Mouse (Mus musculus): Measurements from ENCODE around the gene Rasip1. TPM values are rescaled to one million over a fixed set of nuclear protein-coding genes. Genes with fewer than 3 reads are reported as not detected.
"Not testable (repeated sequence)": the region's sequence is repeated elsewhere in the genome, so short reads cannot be mapped to it uniquely, and the experiment has no call there.

Rasip1 gene
- polyA plus RNA-seq, 1 experiment from 2014 or later: 11.6 TPM

DNA sequence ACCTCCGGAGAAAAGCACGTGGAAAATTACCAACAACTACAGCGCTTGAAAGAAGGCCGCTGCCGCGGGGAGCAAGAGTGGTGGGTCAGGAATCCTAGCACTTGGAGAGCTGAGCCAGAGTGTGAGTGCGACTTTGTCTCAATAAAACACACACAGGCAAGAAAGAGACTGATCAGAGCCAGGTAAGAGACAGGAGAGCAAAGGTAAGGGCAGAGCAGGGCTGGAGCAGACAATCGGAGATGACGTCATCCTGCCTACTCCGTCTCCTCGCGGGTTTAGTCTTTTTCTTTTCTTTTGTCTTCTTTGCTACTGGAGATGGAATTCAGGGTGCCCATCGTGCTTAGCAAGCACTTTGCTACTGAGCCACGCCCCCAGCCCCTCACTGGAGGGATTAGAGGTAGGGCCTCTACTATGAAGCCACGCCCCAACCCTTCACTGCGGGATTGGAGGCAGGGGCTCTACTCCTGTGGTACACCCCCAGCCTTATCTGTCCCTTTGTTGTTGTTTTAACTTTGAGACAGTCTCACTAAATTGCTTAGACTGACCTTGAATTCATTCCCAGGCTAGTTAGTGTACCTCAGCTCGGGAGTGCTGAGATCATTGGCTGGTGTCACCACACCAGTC, 27.2 kb downstream of the Rasip1 start:
- Histone ChIP-seq H3K36me3 (no peaks in the 10 kb centered on the region), H3K4me3 (replicated peaks) (0 out of 2 replicates have a peak overlapping the region, but pooled peaks have one; percentile 11), H3K27me3 (replicated peaks) (no peaks in the 10 kb centered on the region), H3K9ac (no peak overlapping the region), H3K27ac (no peak overlapping the region), H3K4me2 (peak overlapping the region; percentile 47), H3K4me1 (no peaks in the 10 kb centered on the region), H3K9me3 (no peaks in the 10 kb centered on the region)
- 34% methylated on average over 17 of the region's 17 CpGs for WGBS
- peak; percentile 63 for ATAC-seq (ENCODE audit: insufficient read depth, low FRiP score, low read depth)

DNA sequence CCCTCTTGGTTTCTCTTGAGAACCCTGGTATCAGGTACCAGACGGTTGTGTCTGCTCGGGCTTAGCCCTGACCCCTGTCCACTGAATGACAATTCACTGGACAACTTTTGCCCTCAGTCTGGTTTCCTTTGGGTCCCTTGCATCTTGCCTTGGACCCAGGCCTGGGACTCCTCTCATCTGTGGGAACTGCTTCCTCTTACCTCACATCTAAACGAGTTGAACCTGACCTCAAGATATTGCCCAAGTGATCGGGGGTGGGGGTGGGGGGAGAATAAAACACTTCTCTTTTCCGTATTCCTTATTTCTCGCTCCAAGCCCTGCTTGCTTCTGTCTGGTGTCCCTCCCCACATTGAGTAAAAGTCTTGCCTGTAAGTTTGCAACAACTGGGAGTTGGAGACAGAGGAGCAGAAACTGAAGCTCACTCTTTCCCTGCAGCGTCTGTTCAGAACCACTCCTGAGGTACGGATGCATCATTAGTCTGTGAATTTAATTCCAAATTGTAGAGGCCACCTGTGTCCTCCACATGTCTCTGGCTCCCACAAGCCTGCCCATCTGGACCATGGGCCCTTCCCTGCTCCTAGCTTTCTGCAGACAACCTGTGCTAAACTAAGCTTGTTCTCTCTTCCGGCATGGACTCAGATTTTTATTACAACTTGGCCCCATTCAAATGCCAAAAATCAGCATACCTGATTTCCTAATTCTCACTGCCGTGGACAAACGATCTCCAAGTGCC, 33.6 kb downstream of the Rasip1 start:
- ATAC-seq (ENCODE audit: insufficient read depth, low FRiP score, low read depth): no peak
- H3K4me1 ChIP-seq: peaks cover 10% of the 10 kb centered on the region; the same call in 1 of the 2 replicates
- H3K9ac ChIP-seq: no peak overlapping the region
- H3K36me3 ChIP-seq: no peaks in the 10 kb centered on the region
- H3K4me3 ChIP-seq (replicated peaks): no peak overlapping the region
- 75% methylated on average over 11 of the region's 11 CpGs for WGBS
- no peak overlapping the region for H3K27ac ChIP-seq
- no peak overlapping the region for H3K4me2 ChIP-seq
- H3K9me3 ChIP-seq: no peaks in the 10 kb centered on the region
- H3K27me3 ChIP-seq (replicated peaks): no peaks in the 10 kb centered on the region

DNA sequence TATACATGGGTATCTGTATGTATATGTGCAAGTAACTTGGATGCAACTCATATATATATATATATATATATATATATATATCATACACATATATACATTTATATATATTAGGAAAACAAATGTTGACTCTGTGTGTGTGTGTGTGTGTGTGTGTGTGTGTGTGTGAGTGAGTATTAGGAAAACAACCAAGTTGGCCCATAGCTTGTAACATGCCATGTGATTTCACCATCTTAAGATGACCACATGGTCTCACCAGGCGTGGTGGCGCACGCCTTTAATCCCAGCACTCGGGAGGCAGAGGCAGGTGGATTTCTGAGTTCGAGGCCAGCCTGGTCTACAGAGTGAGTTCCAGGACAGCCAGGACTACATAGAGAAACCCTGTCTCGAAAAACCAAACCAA, 34.4 kb downstream of the Rasip1 start:
- ATAC-seq (ENCODE audit: insufficient read depth, low FRiP score, low read depth): not testable (repeated sequence)
- WGBS: 91% methylated on average over 6 of the region's 6 CpGs

DNA sequence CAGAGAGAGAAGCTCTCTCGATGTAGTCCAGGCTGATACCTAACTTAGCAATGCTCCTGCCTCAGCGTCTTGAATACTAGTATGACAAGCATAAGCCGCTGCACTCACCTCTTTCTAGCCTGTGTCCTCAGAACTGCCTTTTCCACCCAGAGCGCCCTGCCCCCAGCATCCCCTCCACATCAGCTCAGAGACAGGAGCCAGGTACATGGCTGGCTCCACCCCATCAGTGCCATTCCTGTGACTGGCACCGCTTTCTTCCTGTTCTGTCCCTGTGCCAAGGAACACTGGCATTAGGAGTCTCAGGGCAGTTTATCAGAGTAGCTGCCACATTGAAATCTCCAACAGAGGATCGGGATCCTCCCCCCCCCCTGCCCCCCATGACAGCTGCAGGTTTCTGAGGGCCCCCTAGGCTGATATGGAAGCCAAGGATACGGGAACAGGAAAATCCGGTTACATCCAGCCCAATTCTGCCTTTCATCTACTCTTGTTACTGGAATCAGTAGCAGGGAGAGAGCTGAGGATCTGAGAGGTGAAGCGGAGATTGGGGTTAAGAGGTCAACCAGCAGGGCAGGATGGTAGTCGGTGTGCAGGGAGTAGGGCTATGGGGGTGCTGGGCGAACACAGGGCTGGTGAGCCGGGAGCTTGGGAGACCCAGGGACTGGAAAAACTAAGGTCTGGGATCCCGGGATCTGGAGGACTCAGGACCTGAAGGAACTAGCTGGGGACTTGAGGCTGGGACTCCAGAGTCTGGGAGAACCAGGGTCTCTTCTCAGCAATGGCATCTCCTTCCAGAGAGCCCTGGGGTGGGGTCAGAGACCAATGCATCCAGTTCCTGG, 38.2 kb downstream of the Rasip1 start:
- Histone ChIP-seq H3K4me2 (peak overlapping the region; percentile 23; the same call in 1 of the 2 replicates), H3K27ac (peak overlapping the region; percentile 48), H3K27me3 (replicated peaks) (no peaks in the 10 kb centered on the region), H3K36me3 (no peaks in the 10 kb centered on the region), H3K9me3 (no peaks in the 10 kb centered on the region), H3K4me3 (replicated peaks) (peak overlapping the region; percentile 2; the same call in 1 of the 2 replicates), H3K9ac (no peak overlapping the region), H3K4me1 (peaks cover 12% of the 10 kb centered on the region; the same call in 1 of the 2 replicates)
- ATAC-seq (ENCODE audit: insufficient read depth, low FRiP score, low read depth): peak; percentile 36; the same call in 1 of the 2 replicates
- 49% methylated on average over 13 of the region's 13 CpGs for WGBS

More for the DNA sequence above, 34.4 kb downstream of the Rasip1 start:
- H3K36me3 ChIP-seq; H3K4me3 ChIP-seq (replicated peaks); H3K4me1 ChIP-seq; H3K27ac ChIP-seq; H3K9ac ChIP-seq; H3K27me3 ChIP-seq (replicated peaks); H3K9me3 ChIP-seq; H3K4me2 ChIP-seq: not testable (repeated sequence)

- no peak for ATAC-seq (ENCODE audit: insufficient read depth, low FRiP score, low read depth)
- Histone ChIP-seq H3K4me3 (replicated peaks) (peak within 1 kb of the TSS; percentile 2; the same call in 1 of the 2 replicates), H3K27ac (peak within 1 kb of the TSS; percentile 48), H3K4me1 (peaks cover 12% of the 10 kb centered on the region; the same call in 1 of the 2 replicates), H3K9me3 (no peaks in the 10 kb centered on the region), H3K9ac (no peak within 1 kb of the TSS), H3K4me2 (peak within 1 kb of the TSS; percentile 23; the same call in 1 of the 2 replicates), H3K36me3 (no peaks in the 10 kb centered on the region), H3K27me3 (replicated peaks) (no peaks in the 10 kb centered on the region)
- WGBS: 64% methylated on average over 7 of the region's 7 CpGs
Measured at GRCm38 (mm10) chr7:45666161-45666560, 38.9 kb downstream of the Rasip1 start, which contains the start of gene Fut2. Gene Fut2, minus strand, starts transcription at chr7:45666394.

GRCm38 (mm10) chr7:45667761-45668160, 40.5 kb downstream of the Rasip1 start:
- H3K4me1 ChIP-seq: peaks cover 12% of the 10 kb centered on the region; the same call in 1 of the 2 replicates
- WGBS: 69% methylated on average over 14 of the region's 14 CpGs
- H3K9ac ChIP-seq: no peak overlapping the region
- H3K4me2 ChIP-seq: no peak overlapping the region
- no peak overlapping the region for H3K4me3 ChIP-seq (replicated peaks)
- H3K27me3 ChIP-seq (replicated peaks): no peaks in the 10 kb centered on the region
- H3K36me3 ChIP-seq: no peaks in the 10 kb centered on the region
- no peak overlapping the region for H3K27ac ChIP-seq
- H3K9me3 ChIP-seq: no peaks in the 10 kb centered on the region
- no peak for ATAC-seq (ENCODE audit: insufficient read depth, low FRiP score, low read depth)

DNA sequence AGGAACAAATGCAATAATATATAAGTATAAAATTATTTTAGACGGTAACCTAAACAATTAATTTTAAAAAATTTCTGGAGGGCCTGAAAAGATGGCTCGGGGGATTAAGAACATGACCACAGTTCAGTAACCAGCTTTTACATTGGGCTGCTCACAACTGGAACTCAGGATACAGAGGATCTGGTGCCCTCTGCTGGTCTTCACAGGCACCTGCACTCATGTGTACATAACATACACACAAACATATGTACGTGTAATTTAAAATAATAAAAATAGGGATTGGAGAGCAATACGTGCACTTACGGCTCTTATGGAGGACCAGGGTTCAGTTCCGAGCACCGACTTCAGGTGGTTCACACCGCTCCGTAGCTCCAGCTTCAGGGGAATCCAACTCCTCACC, 41.6 kb downstream of the Rasip1 start:
- Histone ChIP-seq H3K4me2 (no peak overlapping the region), H3K9ac (no peak overlapping the region), H3K27ac (no peak overlapping the region), H3K4me1 (peaks cover 12% of the 10 kb centered on the region; the same call in 1 of the 2 replicates), H3K36me3 (no peaks in the 10 kb centered on the region), H3K9me3 (no peaks in the 10 kb centered on the region), H3K4me3 (replicated peaks) (no peak overlapping the region), H3K27me3 (replicated peaks) (no peaks in the 10 kb centered on the region)
- ATAC-seq (ENCODE audit: insufficient read depth, low FRiP score, low read depth): no peak
- WGBS: 93% methylated on average over 9 of the region's 9 CpGs

- H3K9ac ChIP-seq: no peak overlapping the region
- no peak overlapping the region for H3K4me3 ChIP-seq (replicated peaks)
- no peaks in the 10 kb centered on the region for H3K36me3 ChIP-seq
- H3K4me2 ChIP-seq: no peak overlapping the region
- H3K27ac ChIP-seq: peak overlapping the region; percentile 62
- peaks cover 15% of the 10 kb centered on the region for H3K4me1 ChIP-seq
- no peaks in the 10 kb centered on the region for H3K27me3 ChIP-seq (replicated peaks)
- ATAC-seq (ENCODE audit: insufficient read depth, low FRiP score, low read depth): peak; percentile 25
- 61% methylated on average over 7 of the region's 7 CpGs for WGBS
- H3K9me3 ChIP-seq: no peaks in the 10 kb centered on the region
Measured at GRCm38 (mm10) chr7:45677627-45678295, 50.5 kb downstream of the Rasip1 start.

DNA sequence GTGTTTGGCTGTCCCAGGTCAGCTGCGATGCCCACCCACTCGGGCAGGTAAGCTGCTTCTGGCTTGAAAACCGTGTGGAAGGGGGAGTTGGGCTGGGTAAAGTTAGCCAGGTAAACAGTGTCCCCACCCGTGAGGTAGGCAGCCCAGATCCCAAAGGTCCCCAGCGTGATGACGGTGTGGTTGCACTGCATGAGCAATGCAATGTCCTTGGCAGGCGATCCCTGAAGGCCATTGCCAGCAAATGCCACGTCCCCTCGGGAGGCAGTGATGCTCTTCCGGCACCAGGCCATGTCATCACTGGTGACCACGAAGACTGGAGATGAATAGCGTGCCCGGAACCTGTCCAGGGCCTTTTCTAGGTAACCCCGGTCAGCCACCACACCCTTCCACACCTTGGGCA, 51.2 kb downstream of the Rasip1 start:
- Histone ChIP-seq H3K27ac (peak overlapping the region; percentile 62; the same call in 1 of the 2 replicates), H3K4me1 (peaks cover 15% of the 10 kb centered on the region), H3K9ac (no peak overlapping the region), H3K36me3 (no peaks in the 10 kb centered on the region), H3K4me3 (replicated peaks) (no peak overlapping the region), H3K9me3 (no peaks in the 10 kb centered on the region), H3K27me3 (replicated peaks) (no peaks in the 10 kb centered on the region), H3K4me2 (no peak overlapping the region)
- whole genome bisulfite sequencing: 87% methylated on average over 14 of the region's 14 CpGs
- ATAC-seq (ENCODE audit: insufficient read depth, low FRiP score, low read depth): no peak

GRCm38 (mm10) chr7:45679966-45680621, 52.8 kb downstream of the Rasip1 start:
- peaks cover 21% of the 10 kb centered on the region for H3K4me1 ChIP-seq
- WGBS: 65% methylated on average over 14 of the region's 14 CpGs
- no peak; the same call in 1 of the 2 replicates for ATAC-seq (ENCODE audit: insufficient read depth, low FRiP score, low read depth)
- H3K27me3 ChIP-seq (replicated peaks): no peaks in the 10 kb centered on the region
- no peaks in the 10 kb centered on the region for H3K9me3 ChIP-seq
- no peak overlapping the region for H3K4me2 ChIP-seq
- H3K27ac ChIP-seq: peak overlapping the region; percentile 42
- no peaks in the 10 kb centered on the region for H3K36me3 ChIP-seq
- H3K9ac ChIP-seq: no peak overlapping the region
- H3K4me3 ChIP-seq (replicated peaks): no peak overlapping the region
